Mouse (Mus musculus) G1E (cell line): Measurements from ENCODE around the gene Fbxo47.

Source experiments
- CTCF ChIP-seq: IDR thresholded peaks from 2 replicates; pipeline ENCODE4 v1.5.1; 2012; ENCODE audit warnings: low read depth, low read length, inconsistent platforms, mixed read lengths
- GATA1 ChIP-seq: IDR thresholded peaks from 2 replicates; pipeline ENCODE4 v1.6.1; 2012; ENCODE audit warnings: borderline replicate concordance, low read length, inconsistent platforms, mixed read lengths
- TAL1 ChIP-seq: conservative IDR thresholded peaks from 2 replicates; pipeline ENCODE4 v1.6.1; 2012; ENCODE audit warnings: low read depth, low read length, inconsistent platforms, mixed read lengths

DNA sequence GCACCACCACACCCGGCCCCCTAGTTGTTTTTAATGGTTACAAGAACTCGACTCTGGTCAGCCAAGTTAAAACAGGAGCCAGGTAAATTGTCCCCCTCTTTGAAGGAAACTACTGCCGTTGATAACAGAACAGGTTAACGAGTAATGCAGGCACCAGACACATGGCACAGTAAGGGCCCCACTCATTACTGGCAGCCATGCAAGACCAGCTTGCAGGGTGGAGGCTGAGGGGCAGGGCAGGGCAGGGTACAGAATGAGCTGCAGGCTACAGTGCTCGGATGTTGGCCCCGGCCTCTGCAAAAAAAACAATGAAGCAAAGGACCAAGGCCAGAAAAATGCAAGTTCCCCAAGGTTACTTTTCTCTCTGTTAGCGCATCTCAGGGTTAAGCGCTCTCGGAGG lies 39.7 kb upstream of the Fbxo47 start:
- TF ChIP-seq CTCF (no peak), TAL1 (no peak), GATA1 (no peak)
